Mouse (Mus musculus) gastrocnemius, adult 18-20 months (tissue): Measurements from ENCODE around the gene Tas2r135. TPM values are rescaled to one million over a fixed set of nuclear protein-coding genes. Genes with fewer than 3 reads are reported as not detected.

ENCODE experiments used
- DNase-seq: peaks from one replicate; pipeline ENCODE4 v3.0.0; 2021; ENCODE audit warnings: low spot score
- long read RNA-seq, 2 experiments: library from polyadenylated mRNA; stranded (forward); transcript quantifications; one replicate each; pipeline ENCODE4 v2.0.0; 2021
- total RNA-seq, 2 experiments: library from RNA; stranded (reverse); gene quantifications; 2 replicates each; pipeline ENCODE4 v1.2.3; 2021

Gene Tas2r135
- total RNA-seq, result not detected
- long read RNA-seq, experiment 1, result 0 reads
- long read RNA-seq, experiment 2, result 0 reads

- DNase-seq, result no peak
These were observed at the start of gene Tas2r135 for GRCm38 (mm10) chr6:42405134-42405533. Gene Tas2r135, plus strand, starts transcription at chr6:42405434.

GRCm38 (mm10) chr6:42355794-42356600 lies 49.2 kb upstream of the Tas2r135 start:
- DNase-seq, result no peak

- DNase-seq, result no peak
These were observed 48.3 kb upstream of the Tas2r135 start for GRCm38 (mm10) chr6:42356913-42357312.

GRCm38 (mm10) chr6:42357901-42358300 lies 47.3 kb upstream of the Tas2r135 start:
- no peak for DNase-seq

GRCm38 (mm10) chr6:42358901-42359300 lies 46.3 kb upstream of the Tas2r135 start:
- DNase-seq, result no peak

GRCm38 (mm10) chr6:42359364-42360147 lies 45.7 kb upstream of the Tas2r135 start:
- DNase-seq, result no peak

- no peak for DNase-seq
These were observed 44.9 kb upstream of the Tas2r135 start for GRCm38 (mm10) chr6:42360231-42360840.

GRCm38 (mm10) chr6:42361041-42361895 lies 44.0 kb upstream of the Tas2r135 start:
- no peak for DNase-seq

- DNase-seq, result no peak
These were observed 43.2 kb upstream of the Tas2r135 start for GRCm38 (mm10) chr6:42362074-42362473.

GRCm38 (mm10) chr6:42362497-42362896 lies 42.7 kb upstream of the Tas2r135 start:
- no peak for DNase-seq

GRCm38 (mm10) chr6:42362974-42363373 lies 42.3 kb upstream of the Tas2r135 start:
- DNase-seq, result no peak

- no peak for DNase-seq
These were observed 41.2 kb upstream of the Tas2r135 start for GRCm38 (mm10) chr6:42364066-42364465.

GRCm38 (mm10) chr6:42364607-42365006 lies 40.6 kb upstream of the Tas2r135 start:
- no peak for DNase-seq

GRCm38 (mm10) chr6:42365215-42365614 lies 40.0 kb upstream of the Tas2r135 start:
- no peak for DNase-seq

GRCm38 (mm10) chr6:42369870-42370269 lies 35.4 kb upstream of the Tas2r135 start:
- no peak for DNase-seq

GRCm38 (mm10) chr6:42370630-42371363 lies 34.4 kb upstream of the Tas2r135 start:
- no peak for DNase-seq

GRCm38 (mm10) chr6:42372001-42372400 lies 33.2 kb upstream of the Tas2r135 start:
- no peak for DNase-seq

- DNase-seq, result no peak
These were observed 32.8 kb upstream of the Tas2r135 start for GRCm38 (mm10) chr6:42372421-42372815.

- peak; percentile 59 for DNase-seq
These were observed 32.3 kb upstream of the Tas2r135 start, which contains the start of gene Epha1 for GRCm38 (mm10) chr6:42372816-42373547. Gene Epha1, minus strand, starts transcription at chr6:42373268.
